Mouse (Mus musculus) MEL-GATA-1-ER (cell line): Measurements from ENCODE around the gene Cd6.

Experiments
- DNase-seq: peaks from one replicate; pipeline ENCODE4 v3.0.0-alpha.2; 2012; ENCODE audit warnings: low read depth; ENCODE audit errors: extremely low read depth

Cd6 gene

GRCm38 (mm10) chr19:10839010-10839892 lies 9.4 kb upstream of the Cd6 start, which contains the start of gene Slc15a3:
Gene Slc15a3 (plus strand): TSS chr19:10839727.
- no peak for DNase-seq

GRCm38 (mm10) chr19:10835671-10836070 lies 5.8 kb upstream of the Cd6 start:
- no peak for DNase-seq

- DNase-seq: no peak
Observed at GRCm38 (mm10) chr19:10833611-10834010, 3.8 kb upstream of the Cd6 start.

DNA sequence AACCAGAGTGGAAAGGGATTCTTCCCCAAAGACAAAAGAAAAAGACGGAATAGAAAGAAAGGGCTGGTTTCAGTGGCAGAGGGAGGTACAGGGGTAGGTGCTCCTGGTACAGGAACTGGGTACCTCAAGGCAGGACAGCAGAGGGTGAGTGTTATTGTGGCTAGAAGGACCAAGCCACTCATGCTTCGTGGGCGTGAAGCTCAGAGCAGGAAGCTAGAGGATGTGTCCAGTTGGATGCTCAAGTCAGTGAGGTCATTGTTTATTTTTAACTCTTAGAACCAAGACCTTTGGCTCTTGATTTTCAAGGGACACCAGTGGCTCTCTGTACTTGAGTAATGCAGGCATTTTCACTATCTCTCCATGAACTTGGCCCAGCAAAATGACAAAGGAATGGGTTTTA lies 2.2 kb upstream of the Cd6 start:
- no peak for DNase-seq

DNA sequence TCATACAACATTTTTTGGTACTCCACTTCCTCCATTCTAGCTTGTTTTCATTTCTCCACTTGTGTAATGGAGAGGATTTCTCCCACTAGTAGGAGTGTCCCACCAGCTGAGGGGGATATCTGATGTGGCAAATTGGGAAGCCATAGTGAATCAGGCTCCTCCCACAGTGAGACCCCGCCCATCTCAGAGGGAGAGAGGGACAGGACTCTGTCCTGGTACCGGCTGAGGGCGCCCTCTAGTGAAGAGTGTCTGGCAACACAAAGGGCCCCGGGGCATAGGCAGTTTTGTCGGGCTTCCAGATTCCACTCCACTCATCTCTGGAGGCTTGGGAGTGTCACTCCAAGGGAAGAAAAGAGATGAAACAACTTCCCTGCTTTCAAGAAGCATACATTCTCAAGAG lies 1.6 kb upstream of the Cd6 start:
- DNase-seq: peak; percentile 44

DNA sequence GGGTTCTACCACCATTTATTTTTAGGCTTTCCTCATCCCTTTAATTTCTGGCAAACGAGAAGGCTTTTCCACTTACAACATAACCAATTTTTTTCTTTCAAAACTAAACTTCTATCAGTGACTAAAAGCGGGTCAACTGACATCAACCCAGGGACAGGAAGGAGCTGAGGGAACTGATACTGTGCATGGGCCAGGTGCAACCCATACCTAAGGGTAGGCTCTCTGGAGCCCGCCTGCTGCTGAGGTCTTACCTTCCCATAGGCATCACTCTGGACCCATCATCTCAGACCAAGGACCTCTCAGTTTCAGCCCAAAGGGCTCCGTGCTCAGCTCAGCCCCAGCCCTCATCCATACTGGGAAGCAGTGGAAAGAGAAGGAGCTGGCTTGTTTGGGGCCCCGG lies 1.5 kb downstream of the Cd6 start:
- DNase-seq: no peak

GRCm38 (mm10) chr19:10824061-10824460 lies 5.8 kb downstream of the Cd6 start:
- DNase-seq: no peak

- no peak for DNase-seq
Observed at GRCm38 (mm10) chr19:10822534-10822933, 7.3 kb downstream of the Cd6 start.

- DNase-seq: no peak
Observed at GRCm38 (mm10) chr19:10821319-10821718, 8.5 kb downstream of the Cd6 start.

DNA sequence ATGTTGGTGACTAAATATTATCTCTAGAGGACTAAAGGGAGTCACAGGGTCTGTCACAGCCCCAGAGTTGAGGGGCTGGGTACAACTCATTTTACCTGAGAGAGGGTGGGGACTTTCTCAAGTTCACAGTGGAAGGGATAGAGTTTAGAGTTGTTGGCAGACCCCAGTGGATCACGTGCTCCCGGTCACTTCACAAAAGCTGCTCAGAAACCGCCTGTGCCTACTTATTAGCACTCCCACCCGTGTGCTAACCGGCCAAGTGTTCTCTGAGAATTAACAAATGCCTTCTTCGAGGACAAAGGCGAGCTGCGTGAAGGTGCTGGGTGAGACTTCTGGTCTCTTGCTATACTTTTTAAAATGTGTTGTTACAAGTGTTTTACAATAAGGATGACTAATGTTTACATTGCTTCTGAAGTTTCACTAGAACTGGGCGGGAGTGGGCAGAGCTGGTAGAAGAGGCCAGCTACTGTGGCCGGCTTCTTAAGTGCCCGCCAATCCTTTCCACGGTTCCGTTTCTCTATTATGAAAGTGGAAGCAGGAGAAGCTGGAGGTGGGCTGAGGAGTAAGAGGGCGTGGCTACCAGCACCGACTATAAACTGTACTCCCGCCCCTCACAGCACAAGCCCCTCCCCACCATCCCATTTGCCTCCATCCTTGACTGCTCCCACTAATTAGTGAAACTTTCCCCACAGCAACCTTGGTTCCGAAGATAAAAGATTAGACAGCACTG lies 11.5 kb downstream of the Cd6 start:
- no peak for DNase-seq

DNA sequence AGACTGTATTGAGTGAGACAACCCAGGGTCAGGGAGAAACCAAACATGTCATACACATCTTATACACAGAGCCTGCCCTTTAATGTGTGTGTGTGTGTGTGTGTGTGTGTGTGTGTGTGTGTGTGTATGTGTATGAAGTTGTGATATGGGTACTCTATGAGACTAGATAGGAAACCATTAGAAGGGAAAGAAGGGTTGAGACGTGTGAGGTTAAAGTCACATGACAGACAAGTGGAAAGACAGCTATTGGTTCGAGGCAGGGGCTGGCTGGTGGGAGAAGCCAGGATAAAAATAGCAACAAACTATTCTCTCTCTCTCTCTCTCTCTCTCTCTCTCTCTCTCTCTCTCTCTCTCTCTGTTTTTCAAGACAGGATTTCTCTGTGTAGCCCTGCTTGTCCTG lies 13.4 kb downstream of the Cd6 start:
- DNase-seq: no peak

DNA sequence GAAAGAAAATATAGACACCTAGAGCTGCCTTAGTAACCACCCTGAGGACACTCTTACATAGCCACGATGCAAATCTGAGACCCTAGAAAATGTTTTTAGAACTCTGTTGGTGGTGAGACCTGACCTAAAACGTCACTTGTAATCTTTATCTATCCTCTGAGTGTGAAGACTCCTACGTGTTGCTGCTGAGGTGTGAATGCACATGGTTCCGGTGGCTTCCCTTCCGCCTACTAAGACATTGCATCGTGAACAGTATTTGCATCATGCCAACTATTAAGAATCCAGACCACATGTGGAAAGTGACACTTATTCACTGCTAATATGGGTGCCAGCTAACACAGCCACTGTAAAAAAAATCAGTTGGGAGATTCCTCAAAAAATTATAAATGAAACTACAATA lies 14.0 kb downstream of the Cd6 start:
- no peak for DNase-seq

DNA sequence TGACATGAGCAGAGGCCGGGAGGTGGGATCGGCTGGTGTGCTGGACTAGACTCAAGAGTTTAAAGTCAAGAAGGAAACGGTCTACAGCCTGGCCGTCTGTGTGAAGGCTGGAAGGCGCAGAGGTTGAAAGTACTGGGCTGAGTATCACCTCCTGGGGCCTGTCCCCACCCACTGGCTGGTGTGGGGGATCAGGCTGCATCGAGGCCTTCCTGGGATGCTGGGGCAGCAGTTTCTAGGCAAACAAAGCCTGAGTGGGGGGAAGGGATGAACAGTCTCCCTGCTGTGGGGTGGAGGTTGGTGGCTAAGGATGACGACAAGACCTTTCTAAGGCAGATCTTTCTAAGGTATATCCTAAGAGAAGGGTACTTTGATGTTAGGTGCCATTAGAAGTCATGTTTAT lies 16.0 kb downstream of the Cd6 start:
- no peak for DNase-seq

- DNase-seq: no peak
Observed at GRCm38 (mm10) chr19:10813039-10813438, 16.8 kb downstream of the Cd6 start.

DNA sequence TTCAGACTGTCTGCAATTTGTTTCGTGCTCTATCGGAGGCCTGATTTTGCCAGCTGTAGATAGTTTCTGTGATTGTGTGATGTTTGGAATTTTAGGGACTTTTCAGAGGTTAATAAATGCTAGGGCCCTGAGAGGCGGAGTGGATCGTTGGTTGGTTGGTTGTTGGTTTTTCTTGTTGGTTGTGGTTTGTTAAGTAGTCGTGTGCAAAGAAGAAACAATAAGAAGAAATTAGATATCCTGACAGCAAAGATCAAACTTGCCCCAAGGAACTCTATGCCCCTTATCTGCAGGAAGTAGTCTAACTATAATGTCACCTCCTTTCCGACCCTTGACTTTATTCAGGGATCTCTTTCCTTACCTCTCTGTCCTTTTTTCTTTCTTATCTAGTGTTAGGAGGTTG lies 18.4 kb downstream of the Cd6 start:
- peak; percentile 2 for DNase-seq

GRCm38 (mm10) chr19:10810176-10810492 lies 19.7 kb downstream of the Cd6 start:
- DNase-seq: no peak

- DNase-seq: no peak
Observed at GRCm38 (mm10) chr19:10809428-10810175, 20.3 kb downstream of the Cd6 start.

- DNase-seq: no peak
Observed at GRCm38 (mm10) chr19:10808524-10809233, 21.2 kb downstream of the Cd6 start.

GRCm38 (mm10) chr19:10805661-10806285 lies 24.1 kb downstream of the Cd6 start:
- DNase-seq: no peak

- DNase-seq: no peak
Observed at GRCm38 (mm10) chr19:10804850-10805660, 24.8 kb downstream of the Cd6 start.
